Mouse (Mus musculus): ENCODE results near the gene Epo.

DNA sequence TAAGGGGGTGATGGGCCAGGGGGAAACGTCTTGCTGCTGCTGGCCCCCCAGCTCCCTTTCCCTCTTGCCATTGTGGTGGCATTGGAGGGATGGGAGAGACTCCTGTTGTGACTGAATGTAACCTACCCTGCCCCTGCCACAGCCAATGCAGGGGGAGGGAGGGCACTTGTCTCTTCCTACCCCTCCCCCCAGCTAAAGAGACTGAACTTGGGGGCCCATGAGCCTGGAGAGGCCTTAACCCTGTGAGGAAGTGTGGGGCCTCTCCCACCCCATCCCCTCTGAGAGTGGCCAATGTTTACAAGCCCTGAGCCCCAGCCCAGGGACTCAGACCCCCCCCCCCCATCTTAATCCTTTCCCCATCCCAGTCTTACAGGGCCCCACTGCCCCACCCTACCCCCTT lies 5.6 kb downstream of the Epo start:
- TF ChIP-seq CTCF (IDR thresholded peaks at IDR 0.05; ENCODE audit: control insufficient read depth, insufficient read depth, low read length) (no peak), POLR2A (IDR thresholded peaks at IDR 0.05; ENCODE audit: borderline replicate concordance, control insufficient read depth, low read depth, low read length) (no peak)
